Mouse (Mus musculus) left cerebral cortex, adult 8-10 months (tissue): Measurements from ENCODE around the gene Cacna2d3. TPM values are rescaled to one million over a fixed set of nuclear protein-coding genes. Genes with fewer than 3 reads are reported as not detected.

Source experiments
- DNase-seq, 2 experiments: peaks; one replicate each; pipeline ENCODE4 v3.0.0; 2022; ENCODE audit warnings: low spot score in 2 of 2
- total RNA-seq, 4 experiments: library from RNA; stranded (reverse); gene quantifications; 2 replicates each; pipeline ENCODE4 v1.2.4; 2022

The Cacna2d3 gene
- total RNA-seq, 4 experiments from 2014 or later: 108 to 116 (median 112) TPM

DNA sequence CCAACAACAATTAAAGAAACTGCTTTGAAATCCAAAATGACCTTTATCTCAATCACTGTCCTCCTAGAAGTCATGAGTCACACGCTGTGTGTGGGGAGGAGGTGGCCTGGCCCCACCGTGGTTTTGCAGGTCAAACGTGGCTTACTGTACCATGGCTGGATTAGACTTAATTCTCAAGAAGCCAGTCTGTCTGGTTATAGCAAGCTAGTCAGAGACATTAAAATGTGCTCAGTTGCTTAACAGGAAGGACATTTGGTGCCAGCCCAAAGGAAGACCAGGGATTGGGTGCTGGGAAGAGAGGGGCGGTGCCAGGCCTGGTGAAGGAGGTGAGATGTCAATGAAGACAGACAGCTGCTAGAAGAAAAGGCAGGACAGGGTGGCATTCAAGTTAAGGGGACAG lies 641.0 kb downstream of the Cacna2d3 start:
- DNase-seq: no peak

DNA sequence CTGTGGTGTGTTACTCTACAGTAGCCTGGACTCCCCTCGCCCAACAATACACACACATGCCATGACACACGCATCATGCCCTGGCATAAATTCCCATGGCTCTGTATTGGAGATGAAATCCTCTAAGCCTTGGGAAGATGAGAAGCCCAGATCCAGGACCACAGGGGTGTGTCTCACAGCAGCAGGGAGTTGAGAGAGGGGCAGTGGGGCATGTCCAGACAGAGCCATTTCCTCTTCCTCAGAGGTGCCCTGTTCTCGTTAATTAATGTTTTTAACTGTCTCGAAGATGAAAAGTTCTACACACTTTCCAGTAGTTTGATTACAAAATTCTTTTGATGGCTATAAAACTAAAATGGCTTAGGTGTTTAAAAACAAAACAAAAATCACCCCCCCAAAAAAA lies 641.4 kb downstream of the Cacna2d3 start:
- DNase-seq: no peak

DNA sequence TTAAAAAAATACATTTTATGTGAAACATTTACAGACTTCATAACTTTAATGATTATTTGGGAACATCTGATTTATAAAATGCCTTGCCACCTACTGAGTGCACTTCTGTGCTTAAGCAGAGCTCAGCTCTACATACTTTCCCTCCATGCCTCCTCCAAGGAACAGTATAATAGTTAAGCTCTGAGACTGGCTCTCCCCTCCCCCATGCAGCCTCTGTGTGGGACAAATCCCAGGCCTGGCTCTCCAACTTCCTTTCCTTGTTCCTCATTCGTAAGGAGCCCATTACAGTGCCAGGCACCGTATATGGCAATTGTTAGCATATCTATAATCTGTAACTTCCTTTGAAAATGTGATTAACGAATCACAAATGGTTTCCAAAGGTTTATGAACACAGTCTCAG lies 644.2 kb downstream of the Cacna2d3 start:
- DNase-seq: no peak

DNA sequence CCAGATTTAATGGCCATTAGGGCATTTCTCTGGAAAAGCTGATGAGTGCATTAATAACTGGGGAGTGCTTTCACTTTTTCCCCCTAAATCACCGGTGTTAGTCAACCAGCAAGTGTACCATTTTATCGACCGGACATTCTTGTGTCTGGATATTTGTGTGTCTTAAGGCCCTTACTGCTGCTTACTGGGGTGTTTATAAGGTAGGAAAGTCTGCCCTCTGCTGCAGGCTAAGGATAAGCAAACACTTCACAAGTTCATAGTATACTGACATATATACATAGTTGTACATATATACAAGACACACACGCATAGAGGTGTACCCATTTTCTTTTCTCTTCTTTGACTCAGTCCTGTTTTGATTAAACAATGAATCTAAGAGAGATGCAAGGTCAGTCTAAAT lies 647.9 kb downstream of the Cacna2d3 start:
- DNase-seq: no peak

DNA sequence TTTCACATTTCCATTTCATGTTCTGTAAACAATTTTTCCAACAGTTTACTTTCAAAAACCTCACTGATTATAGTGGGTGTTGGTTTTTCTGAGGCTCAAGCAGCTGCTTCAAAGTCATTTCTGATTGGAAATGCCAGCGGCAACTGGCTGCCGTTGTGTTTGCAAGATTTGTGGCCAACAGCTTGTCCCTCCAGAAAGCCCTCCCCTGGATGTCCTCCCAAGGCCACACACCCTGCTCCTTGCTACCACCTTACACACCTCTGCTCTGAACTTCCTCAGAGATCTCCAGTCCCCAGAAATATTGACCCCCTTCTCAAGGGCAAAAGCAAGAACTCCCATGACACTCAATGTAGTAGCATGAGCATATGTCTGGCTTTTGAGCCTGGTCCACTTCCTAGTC lies 659.0 kb downstream of the Cacna2d3 start:
- DNase-seq: no peak

DNA sequence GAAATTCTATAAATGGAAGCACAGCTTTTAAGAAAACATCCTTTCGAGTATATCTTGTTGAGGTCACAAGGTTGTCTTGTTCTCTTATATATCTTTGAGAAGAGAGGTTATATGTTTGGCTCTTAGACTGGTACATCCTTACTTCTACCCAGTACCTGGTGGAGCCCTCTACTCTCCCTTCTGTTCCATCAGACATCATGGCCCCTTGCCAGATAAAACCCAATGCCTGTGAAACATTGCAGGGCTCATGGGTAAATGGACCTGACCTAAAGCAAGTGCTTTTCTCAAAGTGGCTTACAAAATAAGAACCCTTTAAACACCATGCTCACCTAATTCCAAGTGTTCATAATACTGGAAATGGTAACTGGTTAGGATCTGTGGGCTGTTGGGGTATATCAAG lies 660.2 kb downstream of the Cacna2d3 start:
- no peak for DNase-seq

DNA sequence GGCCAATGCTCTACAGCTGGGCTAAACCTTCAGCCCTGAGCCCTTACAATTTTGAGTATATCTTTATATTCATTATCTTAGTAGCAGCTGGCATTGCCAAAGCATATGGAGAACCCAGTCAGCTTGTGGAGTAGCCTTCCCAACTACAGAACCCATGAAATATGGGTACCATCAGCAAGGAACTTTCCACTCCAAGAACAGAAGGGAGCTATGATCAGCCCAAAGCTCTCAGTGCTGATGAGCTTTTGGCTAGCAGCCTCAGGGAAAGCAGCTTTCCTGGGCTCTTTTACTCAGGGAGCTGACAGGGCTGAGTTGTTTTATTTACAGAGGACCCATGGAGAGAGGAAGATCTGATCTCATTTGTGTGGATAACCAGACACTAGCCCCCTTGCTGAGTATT lies 661.0 kb downstream of the Cacna2d3 start:
- DNase-seq: no peak

DNA sequence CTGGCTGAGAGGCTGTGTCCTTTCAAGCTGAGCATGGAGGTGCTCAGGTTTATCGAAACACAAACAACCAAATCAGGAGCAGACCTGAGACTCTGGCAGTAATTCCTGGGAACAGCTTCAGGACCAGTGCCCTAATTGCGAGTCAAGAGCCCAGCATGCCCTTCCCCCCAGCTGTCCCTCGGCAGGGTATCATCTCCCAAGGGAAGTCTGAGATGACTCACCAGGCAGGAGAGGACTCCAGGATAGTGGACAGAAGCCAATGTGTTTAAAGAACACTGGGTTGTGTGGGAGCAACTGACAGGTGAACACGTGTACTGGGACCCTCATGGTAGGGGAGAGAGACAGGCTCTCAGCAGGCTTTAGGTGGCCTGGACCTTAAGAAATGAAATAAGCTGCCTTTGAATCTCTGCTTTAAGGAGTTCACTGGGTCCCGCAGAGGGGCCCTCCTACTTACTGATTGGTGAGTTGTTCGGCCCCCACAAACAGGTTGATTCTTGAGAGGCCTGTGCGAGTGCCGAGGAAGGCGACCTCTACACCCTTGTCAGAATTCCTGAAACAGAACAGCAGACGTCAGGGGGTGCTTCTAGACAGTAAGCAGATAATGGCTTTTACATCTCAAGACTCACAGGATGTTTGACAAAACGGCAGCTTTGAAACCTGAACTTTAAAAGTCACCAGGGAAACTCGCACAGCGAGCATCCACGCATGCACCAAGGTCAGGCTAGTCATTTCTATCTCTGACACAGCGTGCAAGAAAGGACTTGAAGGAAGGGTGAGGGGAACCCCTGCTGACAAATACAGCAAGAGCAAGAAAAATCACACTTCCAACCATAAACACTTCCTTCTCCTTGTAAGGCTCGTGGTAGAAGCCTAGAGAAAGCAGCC lies 669.5 kb downstream of the Cacna2d3 start:
- DNase-seq: no peak

DNA sequence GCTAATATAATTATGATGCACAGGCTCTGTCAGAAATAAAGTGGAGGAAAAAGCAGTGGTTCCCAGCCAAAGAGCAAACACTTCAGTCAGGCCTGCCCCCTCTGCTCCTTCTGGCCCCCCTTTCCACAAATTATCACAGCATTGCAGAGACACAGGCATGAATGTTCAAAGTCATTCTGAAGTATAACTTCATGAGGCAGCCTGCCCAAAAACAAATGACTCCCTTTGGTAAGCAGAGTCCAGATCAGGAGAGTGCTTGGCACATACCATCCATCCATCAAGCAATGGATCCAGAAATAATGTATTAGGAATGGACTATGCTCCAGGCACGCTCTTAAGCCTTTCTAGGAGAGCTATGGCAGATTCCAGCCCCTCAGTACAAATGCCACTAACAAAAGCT lies 679.3 kb downstream of the Cacna2d3 start:
- DNase-seq: no peak

DNA sequence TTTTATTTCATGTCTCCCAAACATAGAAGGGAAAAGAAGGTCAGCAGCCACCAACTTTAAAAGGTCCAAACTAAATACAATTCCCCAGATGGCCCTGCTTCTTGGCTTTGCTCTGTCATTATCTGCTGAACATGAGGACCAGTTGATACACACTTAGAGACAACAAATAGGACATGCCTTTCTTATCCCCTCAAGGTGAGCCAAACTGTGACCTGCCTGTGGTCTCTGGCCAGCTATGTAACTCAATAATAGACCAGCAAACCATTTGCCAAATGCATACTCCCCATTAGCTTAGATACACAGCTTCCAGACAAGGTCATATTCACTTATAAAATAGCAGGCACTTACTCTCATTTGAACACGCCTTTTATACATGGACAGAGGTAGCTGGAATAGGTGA lies 680.2 kb downstream of the Cacna2d3 start:
- no peak for DNase-seq

DNA sequence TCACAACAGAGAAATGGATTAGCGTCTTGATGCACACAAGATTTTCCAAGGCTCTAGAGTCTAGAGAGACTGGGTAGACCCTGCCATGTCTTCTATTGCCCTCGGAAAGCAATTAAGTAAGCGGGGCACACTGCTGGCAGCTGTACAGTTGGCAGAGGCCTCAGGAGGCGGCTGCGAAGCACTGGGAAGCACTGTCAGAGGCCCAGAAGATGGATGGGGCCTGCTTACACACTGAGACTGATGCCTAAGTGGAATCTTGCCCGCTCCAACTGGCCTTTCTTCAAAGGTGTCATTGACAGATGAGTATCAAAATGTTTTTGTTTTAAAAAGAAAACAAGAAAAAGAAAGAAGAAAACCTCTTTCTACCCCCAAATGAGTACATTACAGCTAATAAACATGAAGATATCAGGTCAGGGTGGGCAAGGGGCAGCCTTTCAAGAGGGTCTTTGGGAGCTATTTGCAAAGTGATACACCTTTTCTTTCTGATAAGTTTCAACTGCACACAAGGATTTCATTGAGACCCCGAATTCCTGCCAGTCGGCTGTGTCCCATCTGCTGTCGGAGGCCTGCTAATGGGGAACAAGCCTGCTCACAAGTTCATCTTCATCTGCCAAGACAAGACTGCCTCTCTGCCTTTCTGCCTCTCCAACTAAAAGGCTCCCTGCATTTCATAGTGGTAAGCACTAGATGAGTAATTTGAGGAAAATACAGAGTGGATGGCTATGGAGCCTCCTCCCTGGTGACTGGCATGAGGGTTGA lies 680.9 kb downstream of the Cacna2d3 start:
- DNase-seq: no peak

DNA sequence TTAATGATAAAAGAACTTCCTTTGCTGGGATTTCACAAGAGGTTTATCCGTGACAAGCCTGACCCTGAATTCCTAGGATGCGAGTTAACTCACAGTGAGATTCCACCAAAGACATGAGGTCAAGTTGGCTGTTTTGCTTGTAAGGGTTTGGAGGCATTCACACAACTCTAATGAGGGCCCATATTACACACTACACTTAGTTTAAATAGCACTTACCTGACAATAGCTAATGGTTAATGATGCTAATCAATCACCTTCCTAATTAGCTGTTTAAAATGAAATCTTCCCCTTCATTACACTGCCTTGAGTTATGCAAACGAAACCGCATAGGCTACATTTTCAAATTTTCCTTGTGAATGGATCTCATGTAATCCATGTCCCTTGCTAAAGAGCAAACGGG lies 683.4 kb downstream of the Cacna2d3 start:
- DNase-seq: no peak

DNA sequence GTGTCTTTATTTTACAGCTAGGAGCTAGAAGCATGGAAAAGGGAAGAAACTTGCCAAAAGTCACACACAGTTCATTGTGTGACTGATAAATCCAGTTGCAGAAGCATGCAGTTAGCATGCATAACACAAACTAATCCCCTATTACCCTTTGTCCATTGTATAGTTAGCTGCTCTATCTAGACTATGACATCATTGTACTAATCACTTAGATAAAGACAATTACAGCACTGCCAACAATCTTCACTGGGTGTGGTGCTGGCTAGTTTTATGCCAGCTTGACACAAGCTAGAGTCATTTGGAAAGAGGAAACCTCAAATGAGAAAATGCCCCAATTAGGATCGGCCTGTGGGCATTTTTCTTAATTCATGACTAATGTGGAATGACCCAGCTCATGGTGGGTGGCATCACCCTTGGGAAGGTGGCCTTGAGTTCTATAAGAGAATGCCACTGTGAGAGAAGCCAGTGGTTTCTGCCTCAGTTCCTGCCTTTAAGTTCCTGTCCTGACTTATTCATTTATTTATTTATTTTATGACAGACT lies 689.7 kb downstream of the Cacna2d3 start:
- DNase-seq: no peak

DNA sequence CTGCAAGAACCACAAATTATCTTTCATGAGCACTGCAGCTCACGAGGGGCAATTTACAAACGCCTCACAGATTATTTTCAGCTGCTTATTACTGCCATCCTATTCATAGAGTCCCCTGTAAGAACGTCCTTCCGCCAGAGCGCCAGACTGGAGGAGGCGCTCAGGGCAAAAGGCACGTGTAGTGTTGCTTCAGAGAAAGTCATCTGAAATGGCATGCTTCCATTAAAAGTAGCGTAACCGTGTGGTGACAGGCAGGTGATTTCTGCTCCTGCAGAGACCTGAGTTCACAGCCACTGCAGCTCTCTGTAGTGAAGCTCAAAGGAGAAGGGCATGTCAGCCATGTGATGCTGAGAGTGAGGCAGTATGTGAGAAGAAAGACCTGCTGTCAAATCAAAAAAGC lies 691.1 kb downstream of the Cacna2d3 start:
- DNase-seq: no peak

DNA sequence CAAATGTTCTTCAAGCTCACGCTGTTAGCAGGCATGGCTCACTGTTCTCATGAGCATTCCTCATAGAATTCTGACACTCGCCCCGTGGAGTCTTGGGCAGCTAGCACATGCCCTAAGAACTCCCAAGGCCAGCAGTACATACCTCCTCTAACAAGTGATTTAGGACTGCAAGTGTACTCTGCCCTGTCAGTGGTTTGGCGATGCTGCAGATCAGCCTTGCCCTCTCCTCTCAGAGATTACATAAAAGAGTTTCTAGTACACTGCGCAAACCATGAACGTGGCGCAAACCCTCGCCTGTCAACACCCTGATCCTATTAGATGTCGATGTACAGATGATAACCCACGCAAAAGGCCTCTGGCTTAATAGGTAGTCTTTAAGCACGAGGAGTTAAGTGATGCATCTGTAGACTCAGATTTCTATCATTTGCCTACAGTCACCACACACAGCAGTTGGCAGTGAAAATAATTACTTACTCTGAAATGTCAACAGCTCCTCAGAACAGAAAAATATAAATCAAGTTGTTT lies 691.7 kb downstream of the Cacna2d3 start:
- DNase-seq: no peak

DNA sequence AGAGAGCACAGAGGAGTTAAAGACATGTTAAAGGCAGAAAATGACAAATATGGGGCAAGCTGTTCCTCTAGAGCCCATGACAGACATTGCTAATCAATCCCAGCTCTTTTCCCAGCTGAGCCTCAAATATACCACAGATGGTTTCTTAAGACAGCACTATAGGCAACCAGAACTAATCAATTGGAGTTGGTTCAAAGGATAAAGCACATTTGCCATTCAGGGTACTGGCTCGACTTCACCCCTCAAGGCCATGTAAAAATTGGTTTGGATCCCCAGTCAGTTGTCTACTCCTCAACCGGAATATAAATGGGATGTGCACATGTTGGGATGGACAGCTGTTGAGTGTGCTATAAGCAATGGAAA lies 692.6 kb downstream of the Cacna2d3 start:
- no peak for DNase-seq

DNA sequence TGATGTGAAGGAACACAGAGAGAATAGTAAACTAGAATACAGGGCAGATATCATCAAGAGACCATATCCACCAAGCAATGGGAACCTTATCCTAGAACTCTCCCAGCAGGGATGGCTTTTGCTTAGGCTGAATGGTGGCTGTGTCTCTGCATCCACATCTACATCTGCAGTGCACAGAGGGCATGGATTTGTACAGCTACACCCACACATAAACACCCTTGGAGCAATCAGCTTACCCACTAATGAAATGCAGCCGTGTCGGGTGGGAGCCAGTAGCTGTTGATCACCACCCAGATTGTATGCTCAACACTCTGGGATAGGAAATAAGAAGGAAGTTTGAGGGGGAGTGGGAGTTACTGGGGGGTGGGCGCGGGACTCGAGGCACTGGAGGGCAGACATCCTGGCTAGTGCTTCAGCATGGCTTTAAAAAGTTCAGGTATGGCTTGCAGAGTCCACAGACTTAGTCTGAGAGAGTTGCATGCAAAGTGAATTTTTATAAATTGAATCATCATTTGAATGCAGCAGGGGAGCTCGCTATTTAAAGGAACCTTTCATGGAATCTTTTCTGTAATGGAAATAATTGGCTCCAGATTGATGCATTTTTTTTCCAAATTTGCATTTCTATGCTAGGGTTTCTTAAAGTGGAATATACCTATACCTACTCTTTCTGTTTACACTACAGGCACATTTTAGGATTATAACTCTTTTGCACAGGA lies 693.1 kb downstream of the Cacna2d3 start:
- DNase-seq: no peak

DNA sequence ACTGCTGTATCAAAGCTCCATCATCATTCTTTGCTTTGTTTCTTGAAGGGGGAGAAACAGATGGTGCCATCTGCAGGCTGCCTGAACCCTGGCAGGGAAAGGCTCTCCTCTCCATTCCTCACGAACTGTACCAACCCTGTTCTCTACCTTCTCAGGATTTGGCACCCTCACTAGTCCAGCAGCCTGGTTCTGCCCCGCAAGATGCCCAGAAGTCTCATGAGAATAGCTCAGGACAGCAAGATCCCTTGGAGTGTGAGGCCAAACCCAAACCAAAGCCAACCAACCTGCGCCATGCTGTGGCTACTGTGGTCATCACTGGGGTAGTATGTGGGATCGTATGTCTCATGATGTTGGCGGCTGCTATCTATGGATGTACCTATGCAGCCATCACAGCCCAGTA lies 694.4 kb downstream of the Cacna2d3 start:
- DNase-seq: no peak

DNA sequence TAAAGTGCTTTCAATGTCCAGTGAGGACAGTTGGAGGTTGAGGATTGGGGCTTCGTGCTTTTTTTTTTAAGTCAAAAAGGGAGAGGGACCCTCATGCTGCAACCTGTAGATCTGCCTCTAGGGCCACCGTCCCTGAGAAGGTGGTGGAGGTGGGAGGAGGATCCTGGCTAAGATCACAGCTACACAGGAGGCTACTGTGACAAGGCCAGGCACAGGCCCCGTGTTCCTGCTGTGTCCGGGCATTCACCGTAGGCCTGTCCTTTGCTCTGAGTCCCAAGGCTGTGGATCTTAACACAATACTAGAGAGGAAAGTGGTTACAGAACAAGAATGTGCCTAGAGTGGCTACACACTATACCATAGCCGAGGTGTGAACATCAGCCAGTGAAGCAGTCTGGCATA lies 696.3 kb downstream of the Cacna2d3 start:
- no peak for DNase-seq

DNA sequence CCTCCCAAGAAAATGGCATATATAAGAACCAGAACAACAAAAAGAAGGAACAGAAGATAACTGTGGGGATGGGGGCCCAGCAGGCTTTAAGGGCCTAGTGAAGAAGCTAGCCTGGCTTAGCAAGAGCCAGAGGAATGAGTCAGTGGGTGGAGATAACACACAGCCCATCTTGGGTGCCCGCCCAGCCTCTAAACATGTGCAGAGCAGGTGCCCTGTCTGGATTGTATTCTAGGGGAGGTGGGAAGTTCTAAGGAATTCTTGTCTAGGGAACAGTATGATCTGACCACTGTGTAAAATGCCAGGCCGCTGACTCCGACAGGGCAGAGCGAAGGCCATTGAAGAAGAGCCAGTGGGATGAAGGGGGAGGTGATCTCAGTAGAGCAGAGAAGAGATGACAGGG lies 698.4 kb downstream of the Cacna2d3 start:
- DNase-seq: no peak

DNA sequence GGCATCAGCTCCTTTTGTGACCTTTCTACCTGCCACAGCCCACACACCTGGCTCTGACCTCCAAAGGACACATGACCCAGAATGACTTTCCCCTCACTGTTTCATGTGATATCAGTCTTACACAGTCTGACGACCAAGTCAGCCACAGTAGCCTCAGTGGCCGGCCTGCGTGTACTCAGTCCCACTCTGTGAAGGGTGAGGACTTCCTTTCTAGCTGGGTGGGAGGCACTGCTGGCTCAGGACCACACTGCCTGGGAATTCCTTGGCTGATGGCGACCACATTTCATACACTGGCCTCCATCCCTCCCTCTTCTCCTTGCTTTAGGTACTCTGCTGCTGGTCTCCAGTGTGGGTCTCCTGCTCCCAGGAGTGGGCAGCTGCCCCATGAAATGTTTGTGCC lies 700.4 kb downstream of the Cacna2d3 start:
- DNase-seq: no peak
